Mouse (Mus musculus) CD4-positive, CD25-positive, alpha-beta regulatory T cell, adult 9 weeks (primary cell): ENCODE measurements around the gene Glud1. TPM values are rescaled to one million over a fixed set of nuclear protein-coding genes. Genes with fewer than 3 reads are reported as not detected.

ENCODE experiments used
- polyA plus RNA-seq: library from polyadenylated mRNA; unstranded; fragments of 100-300 nt; shearing (Covaris generic); gene quantifications from one replicate; pipeline ENCODE4 v1.2.1, GENCODE M21; 2017

The Glud1 gene
- polyA plus RNA-seq: 12.3 TPM

DNA sequence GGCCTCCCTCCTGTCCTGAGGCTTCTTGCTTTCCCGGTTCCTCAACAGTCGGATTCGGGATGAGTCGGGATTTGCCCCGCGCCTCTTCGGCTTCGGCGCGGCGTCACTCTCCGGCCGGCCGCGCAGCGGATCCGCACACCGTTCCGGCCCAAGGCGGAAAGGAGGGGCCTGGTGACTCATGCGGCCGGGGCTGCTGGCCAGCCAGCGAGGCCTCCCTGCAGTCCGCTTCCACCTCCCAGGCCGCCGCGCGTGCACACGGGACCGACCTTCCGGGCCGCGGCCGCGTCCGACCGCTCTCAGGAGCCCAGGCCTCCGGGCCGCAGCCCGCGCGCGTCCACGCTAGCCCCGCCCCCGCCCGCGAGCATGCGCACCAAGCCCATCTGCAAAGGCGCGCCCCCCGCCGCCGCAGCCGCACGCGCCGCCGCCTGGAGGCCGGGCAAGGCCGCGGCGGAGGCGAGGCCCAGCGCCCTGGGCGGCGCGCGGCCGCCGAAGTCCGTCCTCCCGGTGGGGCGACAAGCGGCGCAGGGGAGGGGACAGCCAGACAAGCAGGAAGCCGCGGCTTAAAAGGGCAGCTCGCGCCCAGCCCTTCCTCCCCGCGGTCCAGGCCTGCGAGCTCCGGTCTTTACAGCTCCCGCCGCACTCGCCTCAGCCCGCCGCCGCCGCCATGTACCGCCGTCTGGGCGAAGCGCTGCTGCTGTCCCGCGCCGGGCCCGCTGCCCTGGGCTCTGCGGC is at the start of gene Glud1, which contains the start of gene Shld2:
TSS of gene Glud1 (plus strand) at position 494 of the 732 bp plus-strand sequence.
TSS of gene Shld2 (minus strand) at position 260 of the 732 bp plus-strand sequence.

DNA sequence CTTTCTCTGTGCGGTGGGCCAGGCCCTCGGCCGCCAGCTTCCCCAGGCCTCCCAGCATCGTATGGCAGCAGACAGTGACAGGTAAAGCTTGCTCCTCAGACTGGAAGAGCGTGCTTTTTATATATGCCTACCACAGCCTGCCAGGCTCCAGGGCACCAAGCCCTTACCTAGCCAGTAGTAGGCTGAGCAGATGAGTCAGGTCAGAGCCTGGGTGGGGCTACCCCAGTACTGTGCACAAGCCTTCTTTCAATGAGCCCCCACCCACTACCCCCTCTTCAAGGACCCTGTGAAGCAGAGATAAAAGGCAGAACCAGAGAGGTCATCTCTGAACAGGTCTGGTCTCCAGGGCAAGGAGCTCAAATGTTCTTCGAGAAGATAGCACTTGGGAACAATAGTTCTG is 44.8 kb downstream of the Glud1 start, which contains the start of gene Fam25c:
TSS of gene Fam25c (minus strand) at position 133 of the 400 bp plus-strand sequence.

DNA sequence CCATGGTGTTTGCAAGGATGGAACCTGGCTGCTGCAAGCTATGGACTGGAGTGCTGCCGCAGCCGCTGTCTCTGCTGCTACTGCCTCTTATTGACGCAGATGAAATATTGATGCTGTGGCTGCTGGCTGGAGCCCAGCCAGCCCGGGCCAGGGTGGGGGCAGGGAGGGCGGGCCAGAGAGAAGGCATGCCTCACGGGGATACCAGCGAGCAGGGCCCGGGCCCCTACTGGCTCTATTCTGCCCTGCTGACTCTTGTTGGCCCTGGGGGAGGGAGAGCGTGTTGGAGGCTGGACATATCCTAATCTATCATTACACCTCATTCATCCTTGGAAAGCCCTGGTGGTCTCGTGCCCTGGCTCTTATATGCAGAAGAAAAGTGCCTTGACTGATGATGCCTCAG is 64.0 kb downstream of the Glud1 start, which contains the start of gene Sncg:
TSS of gene Sncg (minus strand) at position 213 of the 400 bp plus-strand sequence.

DNA sequence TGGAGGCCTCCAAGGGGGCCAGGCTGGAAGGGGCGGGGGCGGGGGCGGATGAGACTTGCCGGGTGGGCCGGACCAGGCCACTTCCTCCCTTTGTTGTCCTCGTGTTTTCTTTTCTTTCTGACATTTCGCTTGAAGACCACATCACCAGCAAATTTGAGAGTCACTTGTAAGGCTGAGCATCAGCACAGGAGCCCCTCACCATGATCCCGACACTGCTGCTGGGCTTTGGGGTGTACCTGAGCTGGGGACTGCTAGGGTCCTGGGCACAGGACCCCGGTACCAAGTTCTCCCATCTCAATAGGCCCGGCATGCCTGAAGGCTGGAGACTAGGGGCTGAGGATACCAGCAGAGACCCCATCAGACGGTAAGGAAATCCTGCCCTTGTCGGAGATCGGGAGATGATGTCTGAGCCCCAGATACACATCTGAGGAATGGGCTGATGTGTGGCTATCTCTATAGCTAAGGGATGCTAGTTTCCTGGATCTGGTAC is 64.9 kb downstream of the Glud1 start, which contains the start of gene Mmrn2:
TSS of gene Mmrn2 (plus strand) at position 51 of the 490 bp plus-strand sequence.

Other genes with a start within 250 kb of the Glud1 start
- gene Anxa8, start 224.7 kb upstream of the Glud1 start, polyA plus RNA-seq: not detected
- not detected for gene A630023A22Rik, start 208.0 kb upstream of the Glud1 start, polyA plus RNA-seq
- gene Npy4r, start 158.2 kb upstream of the Glud1 start, polyA plus RNA-seq: not detected
- 0.05 TPM for gene Gprin2, start 109.1 kb upstream of the Glud1 start, polyA plus RNA-seq
- 0.17 TPM for gene Syt15, start 91.1 kb upstream of the Glud1 start, polyA plus RNA-seq
- 4.7 TPM for gene Shld2, start 234 bp upstream of the Glud1 start, polyA plus RNA-seq
- gene Fam25c, start 44.7 kb downstream of the Glud1 start, polyA plus RNA-seq: not detected
- not detected for gene Sncg, start 64.1 kb downstream of the Glud1 start, polyA plus RNA-seq
- 0.14 TPM for gene Mmrn2, start 64.7 kb downstream of the Glud1 start, polyA plus RNA-seq
- gene Bmpr1a, start 192.6 kb downstream of the Glud1 start, polyA plus RNA-seq: 0.15 TPM
- not detected for gene 9230112D13Rik, start 212.1 kb downstream of the Glud1 start, polyA plus RNA-seq